8 mouse cellular contexts compared by ENCODE assay signal in genomic region chr13:83731481-83732006, GRCm38 (mm10).
DNase-seq lines count a peak whose midpoint lies in the region; ATAC-seq and TF ChIP-seq lines count a peak whose summit lies in the region.

No protein-coding gene starts in this region.

- H3K9ac ChIP-seq in kidney, embryonic 15.5 days = peak overlapping the region; percentile 68
- peak overlapping the region; percentile 100 for H3K9ac ChIP-seq in hindbrain, embryonic 12.5 days
- H3K9ac ChIP-seq in midbrain, embryonic 14.5 days (replicated peaks; ENCODE audit: low read length) = peak overlapping the region; percentile 100

- no peak for TF ChIP-seq POLR2A in brain, embryonic 14.5 days (IDR thresholded peaks at IDR 0.05; ENCODE audit: borderline replicate concordance, extremely low read depth, insufficient read depth, insufficient read length, poor library complexity, severe bottlenecking)

- H3K36me3 ChIP-seq in kidney, embryonic 15.5 days = no peaks in the 10 kb centered on the region
- H3K36me3 ChIP-seq in hindbrain, embryonic 12.5 days = no peaks in the 10 kb centered on the region; the same call in none of the 2 replicates
- H3K36me3 ChIP-seq in midbrain, embryonic 14.5 days (ENCODE audit: control insufficient read depth, insufficient read depth, low read length) = peaks cover 25% of the 10 kb centered on the region

- peak overlapping the region; percentile 66 for H3K4me3 ChIP-seq in kidney, embryonic 15.5 days (replicated peaks)
- H3K4me3 ChIP-seq in hindbrain, embryonic 12.5 days = peak overlapping the region; percentile 84
- H3K4me3 ChIP-seq in midbrain, embryonic 14.5 days (replicated peaks; ENCODE audit: low read depth, low read length) = peak overlapping the region; percentile 86

- peaks cover 34% of the 10 kb centered on the region for H3K4me1 ChIP-seq in kidney, embryonic 15.5 days
- no peaks in the 10 kb centered on the region for H3K4me1 ChIP-seq in hindbrain, embryonic 12.5 days
- H3K4me1 ChIP-seq in midbrain, embryonic 14.5 days (ENCODE audit: control insufficient read depth, insufficient read depth, low read length) = no peaks in the 10 kb centered on the region

- WGBS in kidney, embryonic 15.5 days = under 1% methylated on average over 10 of the region's 10 CpGs
- WGBS in hindbrain, embryonic 12.5 days = under 1% methylated on average over 9 of the region's 10 CpGs
- under 1% methylated on average over 10 of the region's 10 CpGs for WGBS in midbrain, embryonic 14.5 days

- no peak for DNase-seq in kidney, postnatal 25 days
- DNase-seq in brain, embryonic 14.5 days (ENCODE audit: low read depth) = no peak
- DNase-seq in midbrain, embryonic 14.5 days = no peak
- DNase-seq in thymus, postnatal 0 days (ENCODE audit: low spot score) = no peak
- no peak for DNase-seq in layer of hippocampus, adult 9-10 months (ENCODE audit: low spot score)
- DNase-seq in yolk sac, embryonic 10.5 days (ENCODE audit: low spot score) = no peak

- peak overlapping the region; percentile 93 for H3K4me2 ChIP-seq in kidney, embryonic 15.5 days
- peak overlapping the region; percentile 69 for H3K4me2 ChIP-seq in hindbrain, embryonic 12.5 days (replicated peaks)
- peak overlapping the region; percentile 86 for H3K4me2 ChIP-seq in midbrain, embryonic 14.5 days (ENCODE audit: low read length)

- H3K9me3 ChIP-seq in kidney, embryonic 15.5 days (replicated peaks) = no peaks in the 10 kb centered on the region
- no peaks in the 10 kb centered on the region for H3K9me3 ChIP-seq in hindbrain, embryonic 12.5 days (replicated peaks)
- no peaks in the 10 kb centered on the region for H3K9me3 ChIP-seq in midbrain, embryonic 14.5 days (ENCODE audit: control insufficient read depth, low read length)

- peak; percentile 1; the same call in 1 of the 2 replicates for TF ChIP-seq CTCF in brain, embryonic 14.5 days (IDR thresholded peaks at IDR 0.05; ENCODE audit: borderline replicate concordance, extremely low read depth, insufficient read depth, insufficient read length)

- no peak for ATAC-seq in kidney, embryonic 15.5 days (replicated peaks; ENCODE audit: low FRiP score)
- ATAC-seq in hindbrain, embryonic 12.5 days (ENCODE audit: low FRiP score) = no peak
- ATAC-seq in midbrain, embryonic 14.5 days (ENCODE audit: low FRiP score, low TSS enrichment) = no peak; the same call in 1 of the 2 replicates

- H3K27ac ChIP-seq in kidney, embryonic 15.5 days = peak overlapping the region; percentile 94
- H3K27ac ChIP-seq in hindbrain, embryonic 12.5 days = peak overlapping the region; percentile 100
- peak overlapping the region; percentile 100 for H3K27ac ChIP-seq in midbrain, embryonic 14.5 days (replicated peaks; ENCODE audit: low read depth, low read length)

- H3K27me3 ChIP-seq in kidney, embryonic 15.5 days = peaks cover 89% of the 10 kb centered on the region
- no peaks in the 10 kb centered on the region; the same call in 1 of the 2 replicates for H3K27me3 ChIP-seq in hindbrain, embryonic 12.5 days
- no peaks in the 10 kb centered on the region for H3K27me3 ChIP-seq in midbrain, embryonic 14.5 days (ENCODE audit: control insufficient read depth, insufficient read depth, low read length)
